Mouse (Mus musculus) hindbrain, postnatal 0 days (tissue): Measurements from ENCODE around the gene Nelfb. TPM values are rescaled to one million over a fixed set of nuclear protein-coding genes. Genes with fewer than 3 reads are reported as not detected.

Experiments
- ATAC-seq: fragments of 200-750 bp; cut with Nextera tagmentation; 2 replicates; pipeline ENCODE4 v1.8.0; 2017; ENCODE audit warnings: mild to moderate bottlenecking, moderate TSS enrichment, moderate library complexity
- DNase-seq: peaks from one replicate; pipeline ENCODE4 v3.0.0-alpha.2; 2015; ENCODE audit warnings: low spot score
- H3K27ac ChIP-seq: fragments of 300-500 bp; sonication (generic); 2 replicates; pipeline ENCODE4 v1.5.1; 2014; ENCODE audit warnings: mild to moderate bottlenecking
- H3K27me3 ChIP-seq: fragments of 300-500 bp; sonication (generic); 2 replicates; pipeline ENCODE4 v1.6.1; 2014; ENCODE audit warnings: low read length, mixed read lengths; ENCODE audit not compliant: insufficient read depth
- H3K36me3 ChIP-seq: fragments of 300-500 bp; sonication (generic); 2 replicates; pipeline ENCODE4 v1.6.1; 2014; ENCODE audit warnings: low read length, mixed read lengths; ENCODE audit not compliant: insufficient read depth
- H3K4me1 ChIP-seq: fragments of 300-500 bp; sonication (generic); 2 replicates; pipeline ENCODE4 v1.6.1; 2014; ENCODE audit warnings: antibody characterized with exemption, low read length, mixed read lengths; ENCODE audit not compliant: insufficient read depth
- H3K4me2 ChIP-seq: fragments of 300-500 bp; sonication (generic); 2 replicates; pipeline ENCODE4 v1.6.1; 2014; ENCODE audit warnings: low read depth, mild to moderate bottlenecking, low read length, moderate library complexity, mixed read lengths
- H3K4me3 ChIP-seq: fragments of 300-500 bp; sonication (generic); 2 replicates; pipeline ENCODE4 v1.5.1; 2014; ENCODE audit warnings: low read length
- H3K9ac ChIP-seq: fragments of 300-500 bp; sonication (generic); replicated peaks from 2 replicates; pipeline ENCODE4 v1.6.1; 2014; ENCODE audit warnings: mild to moderate bottlenecking, low read length, moderate library complexity, mixed read lengths
- H3K9me3 ChIP-seq: fragments of 300-500 bp; sonication (generic); 2 replicates; pipeline ENCODE4 v1.6.1; 2016; ENCODE audit warnings: low read length, mixed read lengths
- CTCF ChIP-seq: IDR thresholded peaks from 2 replicates; pipeline ENCODE4 v1.5.1; 2016; ENCODE audit warnings: antibody characterized with exemption, control low read depth, low read depth
- WGBS: fragments of 180-500 bp; shearing (Covaris S2); extraction: QIAGEN DNeasy Blood & Tissue Kit; methylation state at CpG from one replicate; pipeline ENCODE4 v1.1.7; 2014; 5-methylcytosine and 5-hydroxymethylcytosine counted together
- polyA plus RNA-seq: library from polyadenylated mRNA; unstranded; fragments of >200 nt; fragmentation: Nextera tagmentation; extraction: Ambion mirVana; gene quantifications from 2 replicates; pipeline ENCODE4 v1.2.1, GENCODE M21; 2015
- total RNA-seq: library from RNA; depleted of rRNA; stranded (reverse); fragments of >200 nt; gene quantifications from 2 replicates; pipeline ENCODE4 v1.2.3, GENCODE M21; 2014

The Nelfb gene
- total and polyA plus RNA-seq, 2 experiments from 2014 or later: 82.0 to 90.3 TPM

GRCm38 (mm10) chr2:25233421-25233820, 22.1 kb upstream of the Nelfb start:
- Histone ChIP-seq H3K9ac (no peak overlapping the region), H3K27ac (no peak overlapping the region), H3K9me3 (no peaks in the 10 kb centered on the region), H3K36me3 (no peaks in the 10 kb centered on the region), H3K27me3 (no peaks in the 10 kb centered on the region), H3K4me1 (peaks cover 4% of the 10 kb centered on the region; the same call in 1 of the 2 replicates), H3K4me3 (no peak overlapping the region), H3K4me2 (no peak overlapping the region)
- TF ChIP-seq CTCF: no peak
- no peak for DNase-seq
- WGBS: 86% methylated on average over 4 of the region's 4 CpGs
- no peak for ATAC-seq

DNA sequence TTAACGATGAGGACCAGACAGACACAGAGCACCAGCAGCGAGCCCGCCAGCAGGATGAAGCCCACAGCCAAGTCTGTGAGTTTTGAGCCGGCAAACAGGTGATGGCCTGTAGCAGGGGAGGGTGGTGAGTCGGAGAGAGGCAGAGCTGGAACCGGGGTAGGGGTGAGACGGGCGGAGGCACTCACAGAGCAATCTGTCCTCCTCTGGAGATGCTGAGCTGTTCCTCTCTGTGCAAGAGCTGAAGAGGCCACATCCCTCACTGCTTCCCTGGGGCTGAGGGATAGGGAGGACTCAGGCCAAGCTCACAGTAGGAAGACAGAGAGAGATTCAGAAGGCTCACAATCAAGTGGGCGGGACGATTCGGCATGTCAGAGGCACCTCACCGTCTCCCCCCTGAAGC, 19.7 kb upstream of the Nelfb start:
- H3K36me3 ChIP-seq: no peaks in the 10 kb centered on the region
- no peak for TF ChIP-seq CTCF
- DNase-seq: no peak
- ATAC-seq: no peak
- H3K9ac ChIP-seq: no peak overlapping the region
- H3K27me3 ChIP-seq: no peaks in the 10 kb centered on the region
- H3K4me1 ChIP-seq: peaks cover 7% of the 10 kb centered on the region; the same call in 1 of the 2 replicates
- no peak overlapping the region for H3K27ac ChIP-seq
- no peaks in the 10 kb centered on the region for H3K9me3 ChIP-seq
- 60% methylated on average over 12 of the region's 12 CpGs for WGBS
- no peak overlapping the region for H3K4me3 ChIP-seq
- H3K4me2 ChIP-seq: no peak overlapping the region

- no peak for ATAC-seq
- Histone ChIP-seq H3K36me3 (no peaks in the 10 kb centered on the region), H3K27ac (no peak overlapping the region), H3K4me2 (no peak overlapping the region), H3K4me1 (peaks cover 10% of the 10 kb centered on the region; the same call in 1 of the 2 replicates), H3K27me3 (no peaks in the 10 kb centered on the region), H3K9me3 (no peaks in the 10 kb centered on the region), H3K9ac (no peak overlapping the region), H3K4me3 (no peak overlapping the region)
- no peak for TF ChIP-seq CTCF
- no peak for DNase-seq
- 86% methylated on average over 7 of the region's 7 CpGs for WGBS
Observed at GRCm38 (mm10) chr2:25230581-25230980, 19.3 kb upstream of the Nelfb start.

GRCm38 (mm10) chr2:25229582-25229981, 18.3 kb upstream of the Nelfb start:
- 80% methylated on average over 5 of the region's 5 CpGs for WGBS
- no peak for TF ChIP-seq CTCF
- Histone ChIP-seq H3K27ac (no peak overlapping the region), H3K9me3 (no peaks in the 10 kb centered on the region), H3K4me3 (no peak overlapping the region), H3K9ac (no peak overlapping the region), H3K4me1 (peaks cover 13% of the 10 kb centered on the region; the same call in 1 of the 2 replicates), H3K4me2 (no peak overlapping the region), H3K36me3 (no peaks in the 10 kb centered on the region), H3K27me3 (no peaks in the 10 kb centered on the region)
- DNase-seq: no peak
- no peak for ATAC-seq

DNA sequence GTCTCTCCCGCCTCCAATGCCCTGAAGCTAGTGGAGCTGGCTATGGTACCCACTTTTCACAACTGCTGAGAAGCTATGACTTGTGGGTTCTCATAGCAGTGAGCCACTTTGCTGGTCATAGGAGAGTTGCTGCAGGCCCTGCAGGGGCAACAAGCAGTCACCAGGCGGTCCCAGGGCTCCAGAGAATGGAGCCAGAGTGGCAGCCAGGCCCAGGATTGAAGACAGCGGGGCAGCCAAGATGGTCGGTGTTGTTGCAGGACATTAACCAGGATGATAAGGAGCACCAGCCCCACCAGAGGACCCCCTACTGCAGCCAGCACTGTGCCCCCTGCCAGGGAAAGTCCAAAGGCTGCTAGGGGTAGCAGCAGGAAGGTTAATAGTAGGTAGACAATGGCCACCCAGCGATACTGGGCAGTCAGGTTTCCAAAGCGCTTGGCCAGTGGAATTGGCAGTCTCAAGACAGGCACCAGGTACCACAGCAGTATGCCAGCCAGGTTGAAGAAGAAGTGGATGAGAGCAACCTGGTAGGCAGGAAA, 17.8 kb upstream of the Nelfb start:
- TF ChIP-seq CTCF: no peak
- Histone ChIP-seq H3K4me1 (peaks cover 13% of the 10 kb centered on the region; the same call in 1 of the 2 replicates), H3K9ac (no peak overlapping the region), H3K9me3 (no peaks in the 10 kb centered on the region), H3K27me3 (no peaks in the 10 kb centered on the region), H3K36me3 (no peaks in the 10 kb centered on the region), H3K4me2 (no peak overlapping the region), H3K4me3 (no peak overlapping the region), H3K27ac (peak overlapping the region; percentile 81)
- ATAC-seq (no peak), DNase-seq (no peak)
- whole genome bisulfite sequencing: 68% methylated on average over 6 of the region's 6 CpGs

GRCm38 (mm10) chr2:25228431-25228889, 17.2 kb upstream of the Nelfb start:
- Histone ChIP-seq H3K27me3 (no peaks in the 10 kb centered on the region), H3K9ac (peak overlapping the region; percentile 38; the same call in 1 of the 2 replicates), H3K27ac (peak overlapping the region; percentile 81), H3K9me3 (no peaks in the 10 kb centered on the region), H3K4me2 (peak overlapping the region; percentile 42), H3K4me1 (peaks cover 17% of the 10 kb centered on the region; the same call in 1 of the 2 replicates), H3K36me3 (no peaks in the 10 kb centered on the region), H3K4me3 (peak overlapping the region; percentile 15; the same call in 1 of the 2 replicates)
- 0% methylated on average over 7 of the region's 7 CpGs for WGBS
- peak; percentile 79 for TF ChIP-seq CTCF
- DNase-seq (peak; percentile 92), ATAC-seq (peak; percentile 67)

GRCm38 (mm10) chr2:25227406-25227805, 16.1 kb upstream of the Nelfb start:
- DNase-seq (no peak), ATAC-seq (no peak)
- Histone ChIP-seq H3K4me2 (no peak overlapping the region), H3K27me3 (no peaks in the 10 kb centered on the region), H3K9me3 (no peaks in the 10 kb centered on the region), H3K4me3 (no peak overlapping the region), H3K9ac (no peak overlapping the region), H3K27ac (no peak overlapping the region), H3K36me3 (no peaks in the 10 kb centered on the region), H3K4me1 (peaks cover 19% of the 10 kb centered on the region)
- TF ChIP-seq CTCF: no peak
- WGBS: 92% methylated on average over 4 of the region's 4 CpGs
